Mouse (Mus musculus) MEL (cell line): ENCODE measurements around the gene Abca17.

Source experiments
- CHD2 ChIP-seq: IDR thresholded peaks from 2 replicates; pipeline ENCODE4 v1.6.1; 2011; ENCODE audit warnings: low read length, improper control_type of control experiment
- CTCF ChIP-seq, 3 experiments: IDR thresholded peaks in 2 of 3; conservative IDR thresholded peaks in 1 of 3; 2 replicates each; pipeline ENCODE4 v1.5.1; 2011 to 2012; ENCODE audit warnings: low read length in 3 of 3, low read depth in 2 of 3, mild to moderate bottlenecking in 2 of 3, improper control_type of control experiment in 1 of 3, inconsistent platforms in 1 of 3, mixed read lengths in 1 of 3, moderate library complexity in 1 of 3; ENCODE audit not compliant: control insufficient read depth in 1 of 3, insufficient read depth in 1 of 3, poor library complexity in 1 of 3, severe bottlenecking in 1 of 3
- E2F4 ChIP-seq: IDR thresholded peaks from 2 replicates; pipeline ENCODE4 v1.6.1; 2011; ENCODE audit warnings: low read depth, low read length, improper control_type of control experiment, borderline replicate concordance
- GATA1 ChIP-seq: IDR thresholded peaks from 2 replicates; pipeline ENCODE4 v1.6.1; 2011; ENCODE audit warnings: low read depth, low read length, improper control_type of control experiment
- HCFC1 ChIP-seq: IDR thresholded peaks from 2 replicates; pipeline ENCODE4 v1.6.1; 2012; ENCODE audit warnings: low read depth, mild to moderate bottlenecking, inconsistent platforms, low read length, improper control_type of control experiment, moderate library complexity
- JUND ChIP-seq: IDR thresholded peaks from 2 replicates; pipeline ENCODE4 v1.6.1; 2011; ENCODE audit warnings: low read depth, mild to moderate bottlenecking, improper control_type of control experiment, low read length
- KAT2A ChIP-seq: conservative IDR thresholded peaks from 2 replicates; pipeline ENCODE4 v1.6.1; 2012; ENCODE audit warnings: low read depth, low read length, improper control_type of control experiment, inconsistent platforms
- POLR2A ChIP-seq, 2 experiments: IDR thresholded peaks; 2 replicates each; pipeline ENCODE4 v1.6.1; 2011 to 2012; ENCODE audit warnings: low read length in 2 of 2, mild to moderate bottlenecking in 2 of 2, control low read depth in 1 of 2, improper control_type of control experiment in 1 of 2, low read depth in 1 of 2, moderate library complexity in 1 of 2; ENCODE audit not compliant: control insufficient read depth in 1 of 2, insufficient read depth in 1 of 2, poor library complexity in 1 of 2
- POLR2AphosphoS2 ChIP-seq: IDR thresholded peaks from 2 replicates; pipeline ENCODE4 v1.6.1; 2011; ENCODE audit warnings: low read length, improper control_type of control experiment
- TCF12 ChIP-seq: IDR thresholded peaks from 2 replicates; pipeline ENCODE4 v1.6.1; 2014; ENCODE audit warnings: low read depth, mild to moderate bottlenecking, inconsistent platforms, low read length, improper control_type of control experiment, moderate library complexity
- USF1 ChIP-seq: IDR thresholded peaks from 2 replicates; pipeline ENCODE4 v1.6.1; 2014; ENCODE audit warnings: low read depth, mild to moderate bottlenecking, inconsistent platforms, low read length, improper control_type of control experiment, moderate library complexity
- ZC3H11A ChIP-seq: IDR thresholded peaks from 2 replicates; pipeline ENCODE4 v1.6.1; 2012; ENCODE audit warnings: low read depth, mild to moderate bottlenecking, inconsistent platforms, low read length, improper control_type of control experiment
- ZNF384 ChIP-seq: IDR thresholded peaks from 2 replicates; pipeline ENCODE4 v1.6.1; 2012; ENCODE audit warnings: low read depth, mild to moderate bottlenecking, inconsistent platforms, low read length, improper control_type of control experiment

- TF ChIP-seq CTCF (IDR thresholded peaks at IDR 0.05 in 2 of 3, conservative IDR thresholded peaks at IDR 0.05 in 1 of 3; ENCODE audit: control insufficient read depth in 1 of 3, insufficient read depth in 1 of 3, low read depth in 2 of 3, low read length in 3 of 3, poor library complexity in 1 of 3, severe bottlenecking in 1 of 3) (no peak), JUND (no peak), ZC3H11A (no peak), POLR2AphosphoS2 (no peak), POLR2A (IDR thresholded peaks at IDR 0.05; ENCODE audit: control insufficient read depth in 1 of 2, insufficient read depth in 1 of 2, low read depth in 1 of 2, low read length in 2 of 2, poor library complexity in 1 of 2) (no peak), TCF12 (no peak), CHD2 (no peak), HCFC1 (no peak), E2F4 (no peak), GATA1 (0 out of 2 replicates have a peak, but pooled peaks have one; percentile 16), KAT2A (no peak), ZNF384 (no peak), USF1 (no peak)
Measured at GRCm38 (mm10) chr17:24375886-24376285, 25.0 kb upstream of the Abca17 start.
